Mouse (Mus musculus) C2C12 (cell line): ENCODE data around the gene Gab1. TPM values are rescaled to one million over a fixed set of nuclear protein-coding genes. Genes with fewer than 3 reads are reported as not detected.

ENCODE experiments used
- H3K27me3 ChIP-seq: one replicate; pipeline ENCODE4 v1.6.1; 2011; ENCODE audit not compliant: control insufficient read depth, insufficient read depth, insufficient read length
- H3K36me3 ChIP-seq: one replicate; pipeline ENCODE4 v1.6.1; 2011; ENCODE audit not compliant: control insufficient read depth, insufficient read depth
- H3K4me3 ChIP-seq: one replicate; pipeline ENCODE4 v1.5.1; 2011; ENCODE audit warnings: mild to moderate bottlenecking, control low read depth; ENCODE audit not compliant: poor library complexity, insufficient read depth, severe bottlenecking
- H3K79me2 ChIP-seq: one replicate; pipeline ENCODE4 v1.6.1; 2011; ENCODE audit not compliant: control insufficient read depth, insufficient read depth
- H3K79me3 ChIP-seq: one replicate; pipeline ENCODE4 v1.6.1; 2011; ENCODE audit warnings: low read depth, control low read depth
- H3ac ChIP-seq: one replicate; pipeline ENCODE3; 2011; ENCODE audit warnings: low read depth; ENCODE audit not compliant: control insufficient read depth, insufficient read length
- CEBPB ChIP-seq: IDR thresholded peaks from one replicate; pipeline ENCODE4 v1.6.1; 2011; ENCODE audit warnings: low read depth, mild to moderate bottlenecking, control low read depth, moderate library complexity
- CTCF ChIP-seq: IDR thresholded peaks from one replicate; pipeline ENCODE4 v1.5.1; 2011; ENCODE audit not compliant: control insufficient read depth, insufficient read depth, insufficient read length
- FOSL1 ChIP-seq: IDR thresholded peaks from one replicate; pipeline ENCODE4 v1.8.0; 2011; ENCODE audit warnings: mild to moderate bottlenecking, low read length; ENCODE audit not compliant: poor library complexity, insufficient read depth, severe bottlenecking
- MAX ChIP-seq: IDR thresholded peaks from one replicate; pipeline ENCODE4 v1.6.1; 2011; ENCODE audit warnings: mild to moderate bottlenecking, control low read depth
- MYOD1 ChIP-seq: IDR thresholded peaks from one replicate; pipeline ENCODE4 v1.6.1; 2011; ENCODE audit warnings: low read depth; ENCODE audit not compliant: control insufficient read depth, insufficient read length
- MYOG ChIP-seq: IDR thresholded peaks from one replicate; pipeline ENCODE4 v1.6.1; 2011; ENCODE audit not compliant: control insufficient read depth, insufficient read length; ENCODE audit errors: extremely low read depth
- USF1 ChIP-seq: IDR thresholded peaks from one replicate; pipeline ENCODE4 v1.6.1; 2011; ENCODE audit warnings: low read depth, mild to moderate bottlenecking, control low read depth, moderate library complexity
- polyA plus RNA-seq: library from polyadenylated mRNA; unstranded; fragments of >200 nt; fragmentation: generic; extraction: Trizol; gene quantifications from one replicate; pipeline ENCODE4 v1.2.1, GENCODE M21; 2012; ENCODE audit warnings: missing spikeins

The Gab1 gene
- polyA plus RNA-seq, 1 experiment: 2.0 TPM

DNA sequence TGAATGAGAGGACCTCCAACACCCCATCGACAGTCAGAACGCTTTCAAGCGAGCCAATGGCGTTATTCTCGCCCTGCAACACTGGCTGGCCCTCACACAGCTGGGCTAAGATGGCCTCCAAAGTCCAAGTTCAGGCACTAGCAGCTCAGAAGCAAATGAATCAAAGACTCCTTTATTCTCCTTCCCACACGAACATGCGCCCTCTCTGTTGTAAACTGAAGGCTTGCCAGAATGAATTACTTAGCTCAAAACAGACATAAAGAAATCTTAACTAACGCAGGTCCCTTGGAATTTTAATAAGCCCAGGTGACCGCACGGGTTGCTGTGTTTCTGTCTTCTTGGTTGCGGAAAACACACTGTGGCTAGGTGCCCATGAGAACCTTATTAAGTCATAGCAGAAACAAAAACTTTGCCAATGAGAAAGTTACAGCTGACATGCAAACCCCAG is 10.4 kb downstream of the Gab1 start:
- no peak overlapping the region for H3K4me3 ChIP-seq
- no peaks in the 10 kb centered on the region for H3K27me3 ChIP-seq
- H3K79me3 ChIP-seq: no peaks in the 10 kb centered on the region
- TF ChIP-seq USF1 (no peak), CEBPB (no peak), FOSL1 (no peak), CTCF (no peak), MAX (no peak), MYOG (no peak), MYOD1 (no peak)
- H3K36me3 ChIP-seq: no peaks in the 10 kb centered on the region
- H3ac ChIP-seq: no peak overlapping the region
- no peaks in the 10 kb centered on the region for H3K79me2 ChIP-seq

DNA sequence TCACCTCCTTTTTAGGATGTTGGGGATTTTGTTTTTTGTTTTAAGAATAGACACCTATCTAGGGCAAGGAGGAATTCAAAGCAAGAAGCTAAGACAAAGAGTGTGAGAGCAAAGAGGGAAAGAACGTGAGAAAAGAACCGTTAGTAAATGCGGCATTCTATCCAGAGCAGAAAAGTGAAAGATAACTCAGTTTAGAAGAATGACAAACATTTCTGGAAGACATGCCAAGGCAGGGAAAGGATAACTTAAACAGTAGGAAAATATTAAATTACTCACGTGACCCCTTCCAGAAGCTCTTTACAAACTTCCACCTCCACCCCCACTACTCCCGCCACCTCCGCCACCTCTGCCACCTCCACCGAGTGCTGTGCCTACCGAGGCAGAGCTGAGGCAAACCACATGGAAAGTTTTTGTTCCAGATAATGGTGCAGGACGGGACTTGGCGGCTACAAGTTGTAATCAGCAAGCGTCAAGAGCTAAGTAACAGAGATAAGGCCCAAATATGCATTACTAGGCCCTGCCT is 11.5 kb downstream of the Gab1 start:
- H3K4me3 ChIP-seq: no peak overlapping the region
- H3K79me2 ChIP-seq: no peaks in the 10 kb centered on the region
- no peaks in the 10 kb centered on the region for H3K79me3 ChIP-seq
- no peak overlapping the region for H3ac ChIP-seq
- no peaks in the 10 kb centered on the region for H3K36me3 ChIP-seq
- TF ChIP-seq CEBPB: no peak
- TF ChIP-seq CTCF: no peak
- no peak for TF ChIP-seq MYOG
- no peak for TF ChIP-seq FOSL1
- TF ChIP-seq MYOD1: no peak
- TF ChIP-seq USF1: no peak
- TF ChIP-seq MAX: no peak
- no peaks in the 10 kb centered on the region for H3K27me3 ChIP-seq

DNA sequence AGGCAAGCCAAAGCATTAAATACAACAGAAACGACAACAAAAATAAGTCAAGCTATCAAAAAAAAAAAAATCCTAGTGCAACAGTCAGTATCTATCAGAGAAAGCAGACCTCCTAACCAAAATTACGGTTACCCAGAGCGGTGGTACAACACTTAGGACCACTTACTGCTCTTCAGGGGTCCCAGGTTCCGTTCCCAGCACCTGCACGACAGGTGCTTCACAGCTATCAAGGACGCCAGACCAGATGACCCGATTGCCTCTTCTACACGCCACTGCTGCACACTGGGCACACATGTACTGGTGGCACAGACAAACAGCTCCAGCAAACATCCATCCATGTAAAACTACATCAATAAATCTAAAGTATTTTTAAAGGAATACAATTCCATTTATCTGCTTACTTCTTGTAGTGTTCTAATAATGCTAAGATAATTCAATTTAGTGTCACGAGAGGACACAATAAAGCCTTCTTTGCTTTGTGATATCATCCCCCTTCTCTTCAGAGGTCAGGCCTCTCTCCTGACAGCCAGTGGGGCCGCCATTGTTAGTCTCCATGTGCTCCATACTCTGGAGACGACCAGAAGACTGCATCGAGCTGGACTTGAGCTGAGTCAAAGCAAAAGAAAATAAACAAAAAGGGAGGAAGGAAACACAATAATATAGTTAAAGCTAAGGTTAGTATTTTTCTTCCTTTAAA is 12.2 kb downstream of the Gab1 start:
- H3K27me3 ChIP-seq: no peaks in the 10 kb centered on the region
- no peak overlapping the region for H3K4me3 ChIP-seq
- H3K79me2 ChIP-seq: no peaks in the 10 kb centered on the region
- no peaks in the 10 kb centered on the region for H3K36me3 ChIP-seq
- no peak overlapping the region for H3ac ChIP-seq
- no peak for TF ChIP-seq CTCF
- TF ChIP-seq FOSL1: no peak
- no peak for TF ChIP-seq MYOG
- TF ChIP-seq MYOD1: no peak
- no peak for TF ChIP-seq USF1
- TF ChIP-seq CEBPB: no peak
- TF ChIP-seq MAX: no peak
- no peaks in the 10 kb centered on the region for H3K79me3 ChIP-seq

DNA sequence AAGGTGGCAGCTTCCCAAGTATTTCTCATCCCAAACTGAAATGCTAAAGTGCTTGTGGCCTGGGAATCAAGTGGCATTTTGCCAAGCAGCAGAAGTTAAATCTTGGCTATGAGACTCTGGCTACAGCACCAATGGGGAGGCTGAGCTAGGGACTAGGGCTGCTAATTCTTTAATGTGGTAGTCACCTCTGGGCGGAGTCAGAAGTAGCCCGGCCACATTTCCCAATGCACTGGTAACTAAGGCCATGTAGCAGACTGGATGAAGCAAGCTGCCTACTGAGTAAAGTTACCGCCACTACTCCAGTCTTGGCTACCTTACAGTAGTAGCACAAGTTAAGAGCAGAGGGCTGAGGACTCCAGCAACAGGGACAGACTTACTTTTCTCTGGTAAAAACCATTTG is 12.7 kb downstream of the Gab1 start:
- TF ChIP-seq MAX (no peak), CTCF (no peak), MYOD1 (no peak), USF1 (no peak), FOSL1 (no peak), MYOG (no peak), CEBPB (peak; percentile 55)
- no peaks in the 10 kb centered on the region for H3K79me3 ChIP-seq
- H3K4me3 ChIP-seq: no peak overlapping the region

DNA sequence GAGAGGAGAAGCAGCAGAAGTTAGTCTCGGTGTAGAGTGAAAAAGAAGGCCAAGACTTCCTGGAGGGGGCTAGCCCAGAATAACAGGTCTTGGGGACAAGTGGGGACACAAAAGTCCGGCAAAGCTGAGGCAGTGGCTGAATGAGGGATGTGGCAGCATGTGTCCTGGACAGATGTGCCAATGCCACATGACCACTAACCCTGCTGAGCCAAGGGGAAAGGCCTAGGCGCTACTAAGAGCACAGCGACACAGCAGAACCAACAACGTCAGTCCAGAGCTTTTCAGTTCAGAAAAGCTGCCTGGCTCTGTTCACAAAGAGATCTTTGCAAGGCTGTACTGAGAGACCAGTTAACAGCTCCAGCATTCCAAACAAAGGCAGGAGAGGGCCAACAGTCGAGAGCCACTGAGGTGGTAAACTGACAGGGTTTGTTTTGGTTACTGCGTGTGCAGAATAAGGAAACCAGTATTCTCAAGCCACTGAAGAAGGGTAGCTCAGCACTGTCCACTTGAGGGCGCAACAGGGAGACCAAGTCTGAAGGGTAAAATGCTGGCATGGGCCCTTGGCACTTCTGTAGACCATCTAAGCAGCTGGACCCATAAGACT is 15.0 kb downstream of the Gab1 start:
- no peak overlapping the region for H3ac ChIP-seq
- H3K27me3 ChIP-seq: no peaks in the 10 kb centered on the region
- H3K4me3 ChIP-seq: no peak overlapping the region

More for the DNA sequence above, 12.7 kb downstream of the Gab1 start:
- H3ac ChIP-seq: no peak overlapping the region
- H3K36me3 ChIP-seq: no peaks in the 10 kb centered on the region
- no peaks in the 10 kb centered on the region for H3K79me2 ChIP-seq
- no peaks in the 10 kb centered on the region for H3K27me3 ChIP-seq

More for the DNA sequence above, 15.0 kb downstream of the Gab1 start:
- no peaks in the 10 kb centered on the region for H3K79me2 ChIP-seq
- no peaks in the 10 kb centered on the region for H3K79me3 ChIP-seq
- H3K36me3 ChIP-seq: no peaks in the 10 kb centered on the region
- no peak for TF ChIP-seq CTCF
- no peak for TF ChIP-seq USF1
- no peak for TF ChIP-seq FOSL1
- TF ChIP-seq MYOG: no peak
- TF ChIP-seq MAX: no peak
- no peak for TF ChIP-seq CEBPB
- no peak for TF ChIP-seq MYOD1
